Comparison of ENCODE assay signal across 14 mouse cellular contexts in genomic region chr10:108701361-108702128, GRCm38 (mm10). TPM values are rescaled to one million over a fixed set of nuclear protein-coding genes. Genes with fewer than 3 reads are reported as not detected.
DNase-seq lines count a peak whose midpoint lies in the region; ATAC-seq lines count a peak whose summit lies in the region.
"Had no signal": no experiment of that assay in that cellular context is flagged by ENCODE, and none has a peak within 500 bp of the region (broad histone marks: within the 10 kb centered on the region; RNA-seq: fewer than 3 reads in every experiment).

No protein-coding gene starts in this region.

- WGBS in forebrain, embryonic 11.5 days = 18% methylated on average over 14 of the region's 14 CpGs
- WGBS in hindbrain, embryonic 15.5 days = 23% methylated on average over 14 of the region's 14 CpGs
- 31% methylated on average over 14 of the region's 14 CpGs for WGBS in neural tube, embryonic 12.5 days
- WGBS in kidney, embryonic 15.5 days = 88% methylated on average over 14 of the region's 14 CpGs

- H3K27ac ChIP-seq in forebrain, embryonic 11.5 days (ENCODE audit: low read depth, low read length) = peak overlapping the region; percentile 80
- peak overlapping the region; percentile 66 for H3K27ac ChIP-seq in hindbrain, embryonic 15.5 days (replicated peaks)
- H3K27ac ChIP-seq in neural tube, embryonic 12.5 days = no peak overlapping the region
- H3K27ac ChIP-seq in kidney, embryonic 15.5 days = no peak overlapping the region
- H3K27ac ChIP-seq: gastrocnemius, adult 2 months; liver, embryonic 15.5 days had no signal

- peak; percentile 74 for DNase-seq in embryo, embryonic 10 days (ENCODE audit: low spot score)
- DNase-seq in forebrain, embryonic 11.5 days (ENCODE audit: low spot score) = peak; percentile 51
- no peak for DNase-seq in heart, adult 18-20 months
- DNase-seq in adrenal gland, postnatal 10 days = no peak
- DNase-seq: cerebellum, adult 8-10 months; gastrocnemius, adult 2 months; kidney, adult 18-20 months; spleen, adult 18-20 months had no signal

- peak; percentile 86 for ATAC-seq in forebrain, embryonic 11.5 days (replicated peaks; ENCODE audit: low FRiP score)
- ATAC-seq in hindbrain, embryonic 15.5 days (ENCODE audit: low FRiP score, low read depth) = peak; percentile 27; the same call in 1 of the 2 replicates
- ATAC-seq in neural tube, embryonic 12.5 days (ENCODE audit: low FRiP score, low read depth) = peak; percentile 52; the same call in 1 of the 2 replicates
- no peak for ATAC-seq in kidney, embryonic 15.5 days (replicated peaks; ENCODE audit: low FRiP score)

- H3K4me2 ChIP-seq in forebrain, embryonic 11.5 days (ENCODE audit: low read depth, low read length, severe bottlenecking) = no peak overlapping the region
- H3K4me2 ChIP-seq in hindbrain, embryonic 15.5 days = peak overlapping the region; percentile 30
- peak overlapping the region; percentile 38 for H3K4me2 ChIP-seq in neural tube, embryonic 12.5 days (replicated peaks)
- no peak overlapping the region for H3K4me2 ChIP-seq in kidney, embryonic 15.5 days
- H3K4me2 ChIP-seq: heart, embryonic 12.5 days; liver, embryonic 15.5 days had no signal

- H3K36me3 ChIP-seq in forebrain, embryonic 11.5 days (ENCODE audit: control insufficient read depth, insufficient read depth, low read length) = no peaks in the 10 kb centered on the region
- no peaks in the 10 kb centered on the region for H3K36me3 ChIP-seq in hindbrain, embryonic 15.5 days
- H3K36me3 ChIP-seq in neural tube, embryonic 12.5 days = no peaks in the 10 kb centered on the region
- H3K36me3 ChIP-seq in kidney, embryonic 15.5 days = no peaks in the 10 kb centered on the region
- H3K36me3 ChIP-seq: heart, embryonic 12.5 days; liver, embryonic 15.5 days had no signal

- no peak overlapping the region for H3K9ac ChIP-seq in forebrain, embryonic 11.5 days (ENCODE audit: low read length)
- no peak overlapping the region for H3K9ac ChIP-seq in hindbrain, embryonic 15.5 days
- H3K9ac ChIP-seq in neural tube, embryonic 12.5 days = no peak overlapping the region
- H3K9ac ChIP-seq in kidney, embryonic 15.5 days = no peak overlapping the region
- H3K9ac ChIP-seq: heart, embryonic 12.5 days; liver, embryonic 15.5 days had no signal

- H3K4me1 ChIP-seq in forebrain, embryonic 11.5 days (replicated peaks; ENCODE audit: control insufficient read depth, insufficient read depth, low read length) = no peaks in the 10 kb centered on the region
- no peaks in the 10 kb centered on the region for H3K4me1 ChIP-seq in hindbrain, embryonic 15.5 days (replicated peaks)
- no peaks in the 10 kb centered on the region for H3K4me1 ChIP-seq in neural tube, embryonic 12.5 days
- no peaks in the 10 kb centered on the region for H3K4me1 ChIP-seq in kidney, embryonic 15.5 days
- H3K4me1 ChIP-seq: heart, embryonic 12.5 days; liver, embryonic 15.5 days had no signal

- no peaks in the 10 kb centered on the region for H3K9me3 ChIP-seq in forebrain, embryonic 11.5 days (ENCODE audit: control insufficient read depth, low read length)
- H3K9me3 ChIP-seq in hindbrain, embryonic 15.5 days = no peaks in the 10 kb centered on the region
- H3K9me3 ChIP-seq in neural tube, embryonic 12.5 days = 0 out of 2 replicates have a peak, but pooled peaks cover 3% of the 10 kb centered on the region
- no peaks in the 10 kb centered on the region for H3K9me3 ChIP-seq in kidney, embryonic 15.5 days (replicated peaks)
- H3K9me3 ChIP-seq: heart, embryonic 12.5 days; liver, embryonic 15.5 days had no signal

- no peak overlapping the region for H3K4me3 ChIP-seq in forebrain, embryonic 11.5 days (ENCODE audit: low read depth, low read length)
- no peak overlapping the region for H3K4me3 ChIP-seq in hindbrain, embryonic 15.5 days
- no peak overlapping the region for H3K4me3 ChIP-seq in neural tube, embryonic 12.5 days
- H3K4me3 ChIP-seq in kidney, embryonic 15.5 days (replicated peaks) = no peak overlapping the region
- H3K4me3 ChIP-seq: gastrocnemius, adult 2 months; heart, embryonic 12.5 days; liver, embryonic 15.5 days had no signal

- H3K27me3 ChIP-seq in forebrain, embryonic 11.5 days (ENCODE audit: control insufficient read depth, insufficient read depth, low read length) = no peaks in the 10 kb centered on the region
- H3K27me3 ChIP-seq in hindbrain, embryonic 15.5 days = no peaks in the 10 kb centered on the region
- H3K27me3 ChIP-seq in neural tube, embryonic 12.5 days (replicated peaks) = no peaks in the 10 kb centered on the region
- no peaks in the 10 kb centered on the region for H3K27me3 ChIP-seq in kidney, embryonic 15.5 days
- H3K27me3 ChIP-seq: heart, embryonic 12.5 days; liver, embryonic 15.5 days had no signal

RNA-seq across cellular contexts. Expression of gene Gm5136, which starts 1.6 kb away (rescaled TPM):
- 0.13 TPM in 1 of 2 replicates, not detected in the other for polyA plus RNA-seq in forebrain, embryonic 11.5 days (2014; fragmentation: Nextera tagmentation; extraction: Ambion mirVana)
- 0.21 and 0.41 TPM in 2 replicates for polyA plus RNA-seq in hindbrain, embryonic 15.5 days (2015; fragmentation: Nextera tagmentation; extraction: Ambion mirVana)
- 0.19 and 0.32 TPM in 2 replicates for polyA plus RNA-seq in neural tube, embryonic 12.5 days (2016; fragmentation: Nextera tagmentation; extraction: Ambion mirVana)
- not detected in 2 replicates for polyA plus RNA-seq in kidney, embryonic 15.5 days (2015; fragmentation: Nextera tagmentation; extraction: Ambion mirVana)
- not detected for total RNA-seq in heart, adult 18-20 months (2021)
- total RNA-seq in adrenal gland, postnatal 10 days (2021) = not detected
- total RNA-seq: adrenal gland, postnatal 4 days; gastrocnemius, adult 2 months had no signal
- polyA plus RNA-seq: heart, embryonic 12.5 days; liver, embryonic 15.5 days had no signal

Comparison
In these comparisons a context has a peak if more than half of its experiments do, and no peak if none do; other contexts are left out.
1. DNase-seq: peak in embryo, embryonic 10 days (single experiment) and forebrain, embryonic 11.5 days (single experiment); none in heart, adult 18-20 months (0 of 2) and adrenal gland, postnatal 10 days (single experiment).
2. H3K27ac ChIP-seq: peak in forebrain, embryonic 11.5 days (single experiment) and hindbrain, embryonic 15.5 days (single experiment); none in neural tube, embryonic 12.5 days (single experiment) and kidney, embryonic 15.5 days (single experiment).
3. H3K4me2 ChIP-seq: peak in hindbrain, embryonic 15.5 days (single experiment) and neural tube, embryonic 12.5 days (single experiment); none in forebrain, embryonic 11.5 days (single experiment) and kidney, embryonic 15.5 days (single experiment).